Mouse (Mus musculus) monocyte, adult 2 months (primary cell): Measurements from ENCODE around the gene Mamdc4.
A peak's percentile ranks its signal among the peaks of the same experiment; 100 is the strongest.

Source experiments
- DNase-seq, 2 experiments: peaks; one replicate each; pipeline ENCODE4 v3.0.0; 2022; ENCODE audit warnings: low spot score in 2 of 2, low read depth in 1 of 2

Mamdc4 gene

GRCm38 (mm10) chr2:25582466-25583119, 7.9 kb upstream of the Mamdc4 start:
- no peak for DNase-seq

DNA sequence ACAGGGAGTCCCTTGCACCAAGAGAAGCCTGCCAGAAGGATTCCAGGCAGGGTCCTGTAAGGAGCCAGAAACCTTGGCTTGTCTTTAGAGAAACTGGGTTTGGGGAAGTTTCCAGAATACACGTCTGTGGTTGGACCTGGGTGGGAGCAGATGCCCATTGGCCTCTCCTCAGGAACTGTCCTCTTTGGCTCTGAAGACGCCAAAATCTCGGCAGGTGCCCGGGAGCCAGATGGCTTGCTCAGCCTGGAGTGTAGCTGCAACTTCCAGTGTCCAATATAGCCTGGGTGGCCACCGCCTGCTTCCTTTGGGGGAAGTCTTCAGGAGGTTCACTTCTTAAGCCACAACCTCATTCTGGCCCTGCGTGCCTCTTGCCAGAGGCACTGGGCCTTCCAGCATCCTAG, 7.3 kb upstream of the Mamdc4 start:
- DNase-seq, result peak in 1 of 2 experiments; percentile 27

DNA sequence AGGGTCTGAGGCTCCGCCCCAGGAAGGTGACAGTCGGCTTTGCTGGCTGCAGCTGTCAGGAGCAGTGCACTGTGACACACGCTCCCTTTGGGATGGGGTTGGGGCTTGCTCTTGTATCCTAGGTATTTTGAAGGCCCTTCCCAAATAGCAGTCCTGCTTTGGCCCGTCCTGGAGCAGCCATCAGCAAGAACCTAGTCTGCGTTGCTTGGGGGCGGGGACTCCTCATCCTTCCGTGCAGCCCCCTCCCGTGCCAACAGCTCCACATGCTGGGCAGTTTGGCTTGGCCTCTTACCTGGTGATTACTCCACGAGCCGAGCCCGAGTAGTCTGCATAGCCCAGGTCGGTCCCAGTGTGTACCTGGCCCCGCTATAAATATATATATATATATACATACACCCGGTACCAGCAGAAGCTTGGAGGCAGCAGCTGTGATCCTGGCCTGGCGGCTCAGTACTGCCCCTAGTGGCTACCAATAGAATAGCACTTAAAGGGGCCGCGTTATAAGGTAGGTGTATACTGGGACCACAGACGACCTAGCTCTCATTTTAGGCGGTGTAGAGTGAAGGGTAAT, 6.7 kb upstream of the Mamdc4 start, which contains the start of gene Ajm1:
TSS of gene Ajm1 (minus strand) at position 464 of the 571 bp plus-strand sequence.
- peak in 1 of 2 experiments; percentile 50 for DNase-seq

GRCm38 (mm10) chr2:25580621-25581101, 6.0 kb upstream of the Mamdc4 start:
- no peak for DNase-seq

- no peak for DNase-seq
Measured at GRCm38 (mm10) chr2:25579737-25580460, 5.3 kb upstream of the Mamdc4 start.

DNA sequence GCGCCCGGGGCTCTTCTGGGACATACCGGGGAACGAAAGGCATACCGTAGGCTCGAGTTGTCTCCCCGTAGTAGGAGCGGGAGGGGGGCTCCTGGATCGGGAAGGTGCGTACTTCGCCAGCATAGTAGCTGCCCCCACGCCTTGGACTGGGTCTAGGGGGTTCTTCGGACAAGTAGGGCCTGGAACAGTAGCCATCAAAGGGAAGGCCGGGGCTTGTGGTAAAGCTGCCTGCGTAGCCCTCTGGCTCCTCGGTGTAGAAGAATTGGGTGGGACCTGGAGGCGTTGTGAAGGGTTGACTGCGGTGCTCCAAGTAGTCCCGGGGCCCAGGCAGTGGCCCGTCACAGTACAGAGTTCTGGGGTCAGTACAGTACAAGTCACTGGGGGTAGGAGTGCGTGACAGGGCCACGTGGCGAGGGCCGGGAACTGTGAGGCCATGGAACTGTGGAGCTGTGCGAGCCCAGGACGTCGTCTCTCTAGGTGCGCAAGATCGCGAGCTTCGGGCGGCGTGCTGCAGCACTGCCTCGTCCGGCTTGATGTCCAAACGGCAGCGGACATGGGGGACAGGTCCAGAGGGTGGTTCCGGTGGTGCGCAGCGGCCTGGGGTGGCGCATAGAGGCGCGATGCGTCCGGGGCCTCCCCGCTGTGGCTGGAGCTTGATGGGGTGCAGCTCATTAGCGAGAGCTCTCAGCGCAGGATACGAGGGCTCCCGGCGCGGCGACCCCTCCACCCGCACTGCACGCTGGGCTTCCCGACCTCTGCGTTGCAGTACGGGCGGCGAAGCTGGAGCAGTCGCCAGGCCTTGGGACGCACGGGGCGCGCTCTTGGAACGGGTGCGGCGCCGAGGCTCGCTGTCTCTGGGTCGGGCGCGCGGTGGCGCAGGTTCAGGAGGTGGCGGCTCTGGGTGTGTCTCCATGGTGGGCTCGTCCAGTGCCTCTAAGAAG, 4.4 kb upstream of the Mamdc4 start:
- DNase-seq, result no peak

DNA sequence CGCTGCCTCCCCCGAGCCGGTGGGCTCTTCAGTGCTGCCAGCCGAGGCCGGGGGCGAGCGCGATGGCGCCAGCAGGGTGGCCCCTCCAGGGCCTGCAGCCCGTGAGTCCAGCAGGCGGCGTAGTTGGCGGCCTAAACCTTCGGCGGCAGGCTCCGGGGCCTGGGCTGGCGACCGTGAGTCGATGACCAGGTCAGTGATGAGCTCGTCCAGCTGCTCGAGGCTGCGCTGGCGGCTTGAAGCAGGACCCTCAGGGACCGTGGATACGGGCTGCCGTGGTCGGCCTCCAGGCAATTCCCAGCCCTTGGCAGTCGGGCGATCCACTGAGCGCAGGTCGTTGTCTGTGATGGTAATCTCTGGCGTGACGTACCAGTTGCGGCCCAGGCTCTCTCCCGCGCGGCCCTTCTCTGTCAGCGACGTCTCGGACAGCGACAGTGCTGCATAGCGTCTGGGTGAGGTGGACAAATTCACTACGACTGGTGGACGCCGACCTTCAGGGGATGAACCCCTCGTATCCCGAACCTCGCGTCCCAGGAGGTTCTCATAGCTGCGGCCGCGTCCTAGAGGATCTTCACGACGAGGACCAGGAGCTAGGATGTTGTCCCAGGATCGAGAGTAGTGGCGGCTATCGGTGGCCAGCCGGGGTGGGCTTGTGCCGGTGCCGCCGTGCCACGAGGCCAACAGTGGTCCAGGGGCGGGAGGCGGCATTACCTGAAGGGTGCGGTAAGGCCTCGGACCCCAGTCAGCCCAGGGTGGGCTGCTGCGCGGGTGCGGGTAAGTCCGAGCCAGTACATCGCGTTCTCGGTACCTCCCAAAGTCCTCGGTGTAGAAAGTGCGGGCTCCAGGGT, 3.5 kb upstream of the Mamdc4 start:
- DNase-seq, result no peak

DNA sequence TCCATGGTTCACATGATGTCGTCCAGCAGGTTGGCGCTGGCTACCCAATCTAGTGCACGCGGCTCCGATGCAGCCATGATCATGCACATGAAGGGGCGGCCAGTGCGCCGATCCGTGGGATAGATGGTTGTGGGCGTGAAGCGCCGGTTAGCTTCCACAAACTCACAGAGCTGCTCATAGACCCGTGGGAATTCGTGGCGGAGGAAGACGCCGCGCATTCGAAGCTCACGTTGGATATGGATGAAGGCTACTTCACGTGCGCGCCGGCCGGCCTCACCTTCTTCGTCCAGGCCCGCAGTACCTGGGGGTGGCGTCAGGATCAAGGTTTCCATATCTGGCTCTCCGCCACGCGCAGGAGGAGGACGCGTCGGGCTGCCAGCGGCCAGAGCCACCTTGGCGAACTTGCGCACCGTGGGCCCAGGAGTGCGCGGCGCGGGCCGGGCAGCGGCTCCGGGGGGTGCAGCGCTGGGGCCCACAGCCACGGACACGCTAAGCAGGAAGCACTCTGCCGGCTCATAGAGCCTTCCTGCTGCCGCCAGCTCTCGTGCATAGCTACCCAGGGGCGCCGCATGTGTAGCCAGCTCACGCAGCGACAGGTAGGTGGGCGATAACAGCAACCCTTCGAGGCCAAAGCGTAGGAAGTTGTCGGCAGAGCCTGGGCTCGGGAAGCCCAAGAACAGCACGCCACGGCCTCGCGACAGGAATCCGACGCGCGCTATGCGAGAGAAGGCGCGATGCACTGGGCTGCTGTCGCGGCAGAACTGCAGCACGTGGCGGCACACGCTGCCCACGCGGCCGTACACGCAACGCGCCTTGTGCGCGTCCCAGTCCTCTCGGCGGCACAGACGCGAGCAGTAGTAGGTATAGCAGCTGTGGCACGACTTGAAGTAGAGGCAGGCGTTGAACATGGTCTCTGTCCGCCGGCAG, 2.6 kb upstream of the Mamdc4 start:
- DNase-seq, result no peak

DNA sequence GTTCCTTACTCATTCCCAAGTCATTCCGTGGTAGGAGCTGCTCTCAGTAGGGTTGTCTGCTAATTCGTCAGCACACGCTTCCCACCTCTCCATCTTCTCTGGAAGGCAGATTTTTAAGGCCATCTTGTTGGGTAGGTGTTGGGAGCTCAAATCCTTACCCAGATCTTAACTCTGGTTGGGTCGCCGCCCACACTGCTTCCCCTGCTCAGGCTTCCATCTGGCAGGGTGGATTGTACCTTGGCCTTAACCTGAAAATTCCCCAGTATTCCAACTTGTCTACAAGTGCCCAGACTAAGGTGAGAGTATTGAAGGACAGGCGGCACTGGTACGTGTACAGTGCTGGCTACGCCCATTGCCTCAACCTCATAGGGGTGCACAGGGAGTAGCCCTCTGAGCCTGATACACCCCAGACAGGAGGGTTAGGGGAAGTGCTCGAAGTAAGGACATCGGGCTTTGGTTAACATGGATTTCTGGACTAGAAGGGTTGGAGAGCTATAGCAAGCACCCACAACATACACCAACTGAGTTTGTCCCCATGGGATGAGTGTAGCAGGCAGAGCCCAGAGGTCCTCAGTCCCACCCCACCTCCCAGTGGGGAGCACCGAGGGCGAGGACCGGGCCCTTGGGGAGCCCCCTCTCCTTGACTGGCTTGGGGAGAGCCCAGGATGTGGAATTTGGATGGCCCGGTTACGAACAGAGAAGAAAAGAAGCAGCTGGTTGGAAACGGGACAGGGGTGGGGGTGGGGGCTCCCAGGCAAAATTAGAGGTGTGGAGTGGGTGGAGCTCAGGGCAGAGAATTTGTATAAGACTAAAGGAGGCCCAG, 1.6 kb upstream of the Mamdc4 start:
- DNase-seq, result no peak

DNA sequence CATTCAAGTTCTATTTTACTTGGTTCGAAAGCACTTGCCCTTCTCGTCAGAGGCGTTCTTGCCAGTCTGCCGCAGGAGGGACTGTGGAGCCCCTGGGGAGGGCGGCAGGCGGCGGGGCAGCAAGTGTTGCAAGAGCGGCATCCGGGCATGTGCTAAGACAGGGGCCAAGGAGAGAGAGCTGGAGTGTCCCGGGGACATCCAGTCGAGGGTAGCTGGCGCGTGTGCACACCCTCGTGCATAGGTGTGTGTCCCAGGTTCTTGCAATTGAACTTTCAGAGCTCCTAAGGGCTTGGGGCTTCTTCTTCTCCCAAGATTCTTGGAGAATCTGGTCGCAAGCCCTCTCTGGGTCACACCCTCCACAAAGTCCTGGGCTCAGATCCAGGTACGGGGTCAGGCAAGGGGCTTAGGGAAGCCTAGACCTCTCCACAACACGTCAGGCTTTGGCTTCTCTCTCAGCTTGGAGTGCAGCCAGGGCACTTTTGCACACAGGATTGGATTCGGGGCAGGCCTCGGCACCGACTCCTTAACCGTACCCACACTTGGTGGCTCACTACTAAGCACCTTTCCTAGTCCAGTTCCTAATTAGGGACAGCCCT, 885 bp upstream of the Mamdc4 start:
- no peak for DNase-seq

DNA sequence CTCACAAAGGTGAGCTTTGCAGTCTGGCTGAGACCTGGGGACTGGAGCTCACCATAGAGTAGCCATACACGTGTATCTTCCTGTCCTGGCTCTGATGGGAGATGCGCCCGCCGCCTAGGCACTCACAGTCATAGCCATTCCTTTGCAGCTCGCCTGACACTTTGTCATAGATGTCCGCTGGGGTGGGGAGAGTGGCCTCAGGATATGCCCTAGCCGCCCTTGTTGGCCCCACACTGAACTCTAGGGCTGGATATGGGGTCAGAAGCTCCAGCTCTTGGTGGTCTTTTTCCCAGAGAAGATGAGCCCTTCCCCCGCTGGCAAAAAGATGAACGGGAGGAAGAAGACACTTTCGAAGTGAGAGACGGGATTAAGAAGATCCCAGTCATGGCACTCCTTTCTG, 509 bp downstream of the Mamdc4 start:
- DNase-seq, result no peak

- no peak for DNase-seq
Measured at GRCm38 (mm10) chr2:25573068-25573467, 1.6 kb downstream of the Mamdc4 start.

DNA sequence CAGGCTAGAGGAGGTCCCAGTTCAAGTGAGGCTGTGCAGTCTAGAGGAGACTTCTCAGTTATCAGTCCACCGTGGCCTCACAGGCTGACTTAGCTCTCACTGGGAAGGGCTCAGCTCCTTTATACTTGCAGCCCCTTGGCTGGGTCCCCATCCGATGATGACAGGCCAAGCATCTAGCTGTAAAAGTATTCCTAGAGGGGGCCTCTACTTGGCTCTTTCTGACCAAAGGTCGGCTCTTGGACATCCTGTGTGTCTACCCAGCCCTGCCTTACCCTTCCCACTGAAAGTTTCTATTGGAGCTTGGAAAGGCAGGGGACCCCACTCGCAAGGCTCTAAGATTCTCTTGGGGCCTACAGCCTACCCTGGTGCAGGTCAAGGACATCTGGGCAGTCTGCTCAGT, 3.4 kb downstream of the Mamdc4 start:
- no peak for DNase-seq

DNA sequence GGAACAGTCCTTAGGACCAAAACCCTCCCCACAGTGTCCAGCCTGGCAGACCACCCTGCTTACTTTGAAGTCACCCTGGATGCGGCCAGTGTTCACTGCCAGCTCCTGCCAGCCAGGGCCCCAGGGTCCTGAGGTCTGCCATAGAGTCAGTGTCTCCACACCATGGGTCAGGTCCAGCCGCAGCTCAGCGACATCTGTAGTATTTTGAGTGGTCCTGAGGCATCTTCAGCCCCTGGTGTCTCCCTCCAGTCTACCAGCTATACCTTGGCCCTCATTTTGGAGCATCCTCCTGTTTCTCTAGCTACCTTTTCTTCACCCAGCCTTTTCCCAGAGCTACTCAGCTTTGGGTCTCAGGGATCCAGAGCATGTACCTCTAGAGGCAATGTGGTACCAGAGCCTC, 5.3 kb downstream of the Mamdc4 start:
- DNase-seq, result no peak

DNA sequence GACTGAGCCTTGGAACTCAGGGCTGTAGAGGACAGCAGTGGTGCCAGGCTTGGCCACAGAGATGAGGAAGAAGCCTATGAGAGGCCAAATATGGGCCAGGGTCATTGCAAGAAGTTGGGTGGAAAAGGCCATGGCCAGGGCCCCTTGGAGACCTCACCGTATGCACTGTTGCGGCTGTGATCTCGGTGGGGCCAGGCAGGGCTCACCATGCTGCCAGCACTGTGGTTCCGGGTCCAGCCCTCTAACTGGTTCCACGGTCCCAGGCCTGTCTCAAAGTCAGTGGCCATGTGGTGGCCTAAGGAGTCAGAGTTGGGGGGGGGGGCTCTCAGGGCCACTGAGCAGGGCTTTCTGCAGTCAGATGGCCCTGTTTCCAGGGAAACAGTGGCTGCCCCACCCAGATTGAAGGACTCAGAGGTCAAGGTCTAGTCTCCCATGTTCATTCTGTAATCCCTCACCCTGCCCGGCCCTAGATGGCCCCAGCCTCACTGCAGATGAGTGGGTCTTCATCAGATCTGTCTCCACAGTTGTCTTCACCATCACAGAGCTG, 6.1 kb downstream of the Mamdc4 start:
- DNase-seq, result no peak

- no peak for DNase-seq
Measured at GRCm38 (mm10) chr2:25566558-25566957, 8.1 kb downstream of the Mamdc4 start.

- DNase-seq, result no peak
Measured at GRCm38 (mm10) chr2:25565741-25566140, 8.9 kb downstream of the Mamdc4 start.

DNA sequence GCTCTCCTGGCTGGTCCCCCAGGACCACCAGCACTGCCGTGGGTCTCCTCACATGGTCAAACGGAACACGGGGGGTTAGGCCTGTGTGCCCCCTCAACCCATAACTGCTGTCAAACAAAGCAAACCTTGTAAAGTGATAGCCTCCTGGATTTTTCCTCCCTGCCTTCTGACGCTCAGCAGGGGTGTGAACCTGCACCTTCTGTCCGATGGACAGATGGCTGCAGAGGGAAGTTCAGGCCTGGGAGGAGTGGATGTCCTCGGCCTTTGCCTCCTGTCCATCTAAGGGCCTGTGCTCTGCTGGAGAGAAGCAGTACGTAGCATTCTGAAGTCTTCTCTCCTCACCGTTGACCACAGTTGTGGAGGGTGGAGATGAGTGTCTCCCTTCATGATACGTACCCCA, 12.7 kb downstream of the Mamdc4 start:
- DNase-seq, result no peak
